Mouse (Mus musculus) myocyte (in vitro differentiated cells): ENCODE results near the gene Tmc6.

Experiments used
- CEBPB ChIP-seq: IDR thresholded peaks from 2 replicates; pipeline ENCODE4 v1.6.1; 2011; ENCODE audit warnings: mild to moderate bottlenecking, moderate library complexity; ENCODE audit not compliant: poor library complexity, insufficient read depth, severe bottlenecking
- E2F4 ChIP-seq: IDR thresholded peaks from one replicate; pipeline ENCODE4 v1.6.1; 2011; ENCODE audit warnings: mild to moderate bottlenecking, control low read depth, moderate library complexity; ENCODE audit not compliant: insufficient read depth
- MAX ChIP-seq: IDR thresholded peaks from one replicate; pipeline ENCODE4 v1.6.1; 2011; ENCODE audit warnings: low read depth, mild to moderate bottlenecking, control low read depth
- MYOD1 ChIP-seq, 3 experiments: IDR thresholded peaks; one replicate each; pipeline ENCODE4 v1.6.1; 2011; ENCODE audit warnings: control low read depth in 2 of 3, low read depth in 2 of 3, mild to moderate bottlenecking in 2 of 3, moderate library complexity in 1 of 3; ENCODE audit not compliant: insufficient read length in 2 of 3, control insufficient read depth in 1 of 3
- MYOG ChIP-seq, 3 experiments: IDR thresholded peaks; one replicate each; pipeline ENCODE4 v1.6.1; 2011; ENCODE audit warnings: control low read depth in 2 of 3, low read depth in 2 of 3, mild to moderate bottlenecking in 2 of 3; ENCODE audit not compliant: insufficient read length in 2 of 3, control insufficient read depth in 1 of 3, insufficient read depth in 1 of 3
- POLR2A ChIP-seq: IDR thresholded peaks from one replicate; pipeline ENCODE4 v1.6.1; 2011; ENCODE audit warnings: low read depth, mild to moderate bottlenecking, control low read depth, moderate library complexity; ENCODE audit not compliant: insufficient read length
- POLR2AphosphoS2 ChIP-seq: IDR thresholded peaks from one replicate; pipeline ENCODE4 v1.6.1; 2011; ENCODE audit warnings: low read depth, control low read depth; ENCODE audit not compliant: insufficient read length
- TCF12 ChIP-seq: IDR thresholded peaks from one replicate; pipeline ENCODE4 v1.6.1; 2011; ENCODE audit warnings: mild to moderate bottlenecking, control low read depth; ENCODE audit not compliant: poor library complexity, insufficient read depth, severe bottlenecking
- TCF3 ChIP-seq: IDR thresholded peaks from one replicate; pipeline ENCODE4 v1.6.1; 2011; ENCODE audit warnings: low read depth, control low read depth; ENCODE audit not compliant: insufficient read length
- USF1 ChIP-seq: IDR thresholded peaks from one replicate; pipeline ENCODE4 v1.6.1; 2011; ENCODE audit warnings: low read depth, mild to moderate bottlenecking, control low read depth, moderate library complexity

GRCm38 (mm10) chr11:117825333-117826101 lies 43.5 kb upstream of the Tmc6 start, which contains the start of the genes Afmid and Tk1:
- no peak for TF ChIP-seq MYOG (IDR thresholded peaks at IDR 0.05; ENCODE audit: control insufficient read depth in 1 of 3, insufficient read depth in 1 of 3, insufficient read length in 2 of 3, low read depth in 2 of 3)
- peak; percentile 54 for TF ChIP-seq POLR2A
- TF ChIP-seq USF1: no peak
- no peak for TF ChIP-seq TCF12
- no peak for TF ChIP-seq CEBPB
- no peak for TF ChIP-seq MAX
- TF ChIP-seq E2F4: peak; percentile 74
- no peak for TF ChIP-seq MYOD1 (IDR thresholded peaks at IDR 0.05; ENCODE audit: control insufficient read depth in 1 of 3, insufficient read length in 2 of 3, low read depth in 2 of 3)
- TF ChIP-seq POLR2AphosphoS2: peak; percentile 61
- TF ChIP-seq TCF3: no peak
